Mouse (Mus musculus) gastrocnemius, postnatal 25 days (tissue): ENCODE data around the gene Agpat4. TPM values are rescaled to one million over a fixed set of nuclear protein-coding genes. Genes with fewer than 3 reads are reported as not detected.
A peak's percentile ranks its signal among the peaks of the same experiment; 100 is the strongest.

Source experiments
- DNase-seq: peaks from one replicate; pipeline ENCODE4 v3.0.0; 2022
- long read RNA-seq, 2 experiments: library from polyadenylated mRNA; stranded (forward); transcript quantifications; one replicate each; pipeline ENCODE4 v2.0.0; 2021
- total RNA-seq, 2 experiments: library from RNA; stranded (reverse); gene quantifications; 1 replicate in 1 of 2; 2 replicates in 1 of 2; pipeline ENCODE4 v1.2.3; 2021

Agpat4 gene
- 1 to 10 TPM; 2.3 to 2.7 TPM for total RNA-seq
- long read RNA-seq, experiment 1, partial matches to known transcripts = 0 of 3 reads
- long read RNA-seq, experiment 1, other reads (novel, unspliced or antisense) = 1 of 3 reads
- long read RNA-seq, experiment 2, transcript Agpat4-201 (9 exons, 1,915 nt) = major isoform, 7 of 7 reads
- long read RNA-seq, experiment 2, partial matches to known transcripts = 0 of 7 reads
- long read RNA-seq, experiment 2, other reads (novel, unspliced or antisense) = 0 of 7 reads

DNA sequence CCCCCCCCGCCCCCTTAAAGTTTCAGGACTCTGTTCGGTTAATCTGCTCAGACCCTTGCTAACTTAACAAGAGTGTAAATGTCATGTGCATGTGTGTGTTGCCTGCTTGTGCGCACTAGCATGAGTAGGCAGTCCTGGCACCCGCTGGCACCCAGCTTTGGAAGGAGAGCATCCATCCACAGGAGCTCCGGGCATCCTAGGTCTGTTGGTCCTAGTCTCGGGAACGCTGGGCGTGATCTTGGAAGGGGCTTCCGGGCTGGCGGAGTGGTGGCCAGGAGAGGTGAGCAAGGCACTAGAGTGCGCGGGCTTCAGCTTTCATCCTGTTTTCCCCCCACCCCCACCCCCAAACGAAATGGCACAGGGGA, at the start of gene Agpat4:
Gene Agpat4, plus strand, starts transcription at position 144 of the 365 bp plus-strand sequence.
- no peak for DNase-seq

GRCm38 (mm10) chr17:12076816-12077215, 41.7 kb upstream of the Agpat4 start:
- DNase-seq = no peak

DNA sequence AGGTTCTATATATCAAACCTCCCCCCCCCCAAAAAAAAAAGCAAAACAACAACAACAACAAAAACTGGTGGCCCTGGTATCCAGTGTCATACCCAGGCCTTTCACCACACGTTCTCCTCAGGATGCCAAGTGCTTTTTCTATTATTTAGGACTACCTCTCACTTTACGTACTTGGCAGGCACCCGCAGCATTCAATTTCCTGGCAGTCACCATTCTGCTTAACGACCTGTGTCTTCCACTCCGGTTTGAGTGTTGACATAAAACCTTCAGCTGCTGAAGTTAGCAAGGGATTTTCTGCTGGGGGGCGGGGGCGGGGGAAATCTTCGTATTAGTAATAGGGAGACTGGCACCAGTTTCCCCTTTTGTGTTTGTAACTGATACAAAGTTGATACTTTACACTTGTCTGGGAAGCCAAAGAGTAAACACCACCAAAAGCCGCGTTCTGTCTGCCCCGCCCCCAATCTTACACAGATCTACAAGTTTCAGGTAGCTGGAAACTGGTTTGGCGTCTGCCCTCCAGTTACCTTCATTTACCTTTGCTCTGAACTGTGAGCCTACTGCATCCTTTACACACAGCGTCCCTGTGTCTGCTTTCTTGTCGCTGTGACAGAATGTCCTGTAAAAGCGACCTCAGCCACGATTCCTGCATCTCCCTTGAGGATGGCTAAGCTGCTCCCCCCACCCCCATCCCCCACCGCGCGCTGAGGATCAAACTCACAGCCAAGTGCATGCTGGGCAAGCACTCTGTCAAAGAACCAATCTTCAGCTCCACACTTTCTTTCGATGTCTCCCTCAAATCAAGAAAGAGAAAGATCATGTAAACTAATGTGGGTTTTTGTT, 37.6 kb upstream of the Agpat4 start:
- DNase-seq = no peak

- no peak for DNase-seq
Observed at GRCm38 (mm10) chr17:12082201-12082600, 36.3 kb upstream of the Agpat4 start.

GRCm38 (mm10) chr17:12090261-12090927, 28.1 kb upstream of the Agpat4 start:
- no peak for DNase-seq

DNA sequence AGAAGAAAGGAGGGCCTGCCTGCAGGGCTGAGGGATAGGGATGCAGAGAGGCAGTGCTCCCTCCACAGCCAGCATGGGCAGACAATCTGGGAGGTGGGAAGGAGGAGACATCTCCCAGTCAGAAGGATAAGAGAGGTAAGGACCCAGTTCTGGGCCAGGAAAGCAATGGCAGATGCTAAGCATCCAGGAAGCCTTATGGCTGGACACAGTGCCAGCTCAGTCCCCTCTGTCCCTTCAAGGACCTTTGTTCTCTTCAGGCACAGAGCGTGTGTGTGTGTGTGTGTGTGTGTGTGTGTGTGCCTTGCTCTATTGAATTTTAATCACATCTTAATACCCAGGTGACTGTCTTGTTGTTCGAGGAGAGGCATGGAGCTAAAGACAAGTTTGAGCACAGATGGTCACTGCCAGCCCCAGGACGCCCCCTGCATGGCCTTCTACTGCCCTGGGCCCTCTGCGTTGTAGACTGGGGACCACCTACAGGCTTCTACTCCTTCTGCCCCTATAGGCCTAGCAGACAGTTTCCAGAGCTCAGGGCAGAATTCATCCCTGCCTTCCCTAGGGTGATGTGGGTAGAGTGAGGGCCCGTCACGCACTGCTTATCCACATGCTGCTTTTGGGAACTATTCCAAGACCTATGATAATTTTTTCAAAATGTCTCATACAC, 25.5 kb upstream of the Agpat4 start:
- no peak for DNase-seq

GRCm38 (mm10) chr17:12094016-12094415, 24.5 kb upstream of the Agpat4 start:
- DNase-seq = no peak

- peak; percentile 32 for DNase-seq
Observed at GRCm38 (mm10) chr17:12094827-12095590, 23.5 kb upstream of the Agpat4 start.

DNA sequence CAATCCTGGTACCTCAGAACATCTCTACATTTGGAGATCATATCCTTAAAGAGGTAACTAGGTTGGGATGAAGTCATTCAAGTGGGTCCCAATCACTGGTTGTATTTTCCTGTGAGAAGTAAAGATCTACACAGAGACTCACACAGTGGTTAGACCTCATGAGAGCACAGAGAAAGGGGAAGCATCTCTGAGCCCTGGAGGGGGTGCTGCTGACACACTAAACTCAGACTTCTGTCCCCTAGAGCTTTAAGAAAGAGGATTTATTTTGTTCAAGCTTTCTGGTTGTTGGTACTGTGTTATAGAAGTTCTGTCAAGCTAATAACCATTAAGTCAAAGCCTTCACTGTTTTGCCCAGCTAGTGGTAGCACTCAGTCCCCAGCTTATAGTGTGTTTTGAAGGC, 19.1 kb upstream of the Agpat4 start:
- DNase-seq = no peak

- DNase-seq = no peak
Observed at GRCm38 (mm10) chr17:12102326-12102725, 16.2 kb upstream of the Agpat4 start.

DNA sequence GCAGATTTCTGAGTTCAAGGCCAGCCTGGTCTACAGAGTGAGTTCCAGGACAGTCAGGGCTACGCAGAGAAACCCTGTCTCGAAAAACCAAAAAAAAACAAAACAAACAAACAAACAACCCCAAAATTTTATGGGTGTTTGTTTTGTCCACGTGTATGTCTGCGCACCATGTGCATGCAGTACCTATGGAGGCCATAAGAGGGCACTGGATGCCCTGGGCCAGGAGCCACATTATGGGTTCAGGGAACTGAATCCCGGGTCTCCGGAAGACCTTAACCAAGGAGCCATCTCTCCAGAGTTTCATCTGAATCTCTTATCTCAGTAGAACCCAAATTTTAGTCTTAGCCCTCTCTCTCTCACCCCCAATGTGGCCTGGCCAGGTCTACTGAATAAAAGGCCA, 14.7 kb upstream of the Agpat4 start:
- DNase-seq = no peak

DNA sequence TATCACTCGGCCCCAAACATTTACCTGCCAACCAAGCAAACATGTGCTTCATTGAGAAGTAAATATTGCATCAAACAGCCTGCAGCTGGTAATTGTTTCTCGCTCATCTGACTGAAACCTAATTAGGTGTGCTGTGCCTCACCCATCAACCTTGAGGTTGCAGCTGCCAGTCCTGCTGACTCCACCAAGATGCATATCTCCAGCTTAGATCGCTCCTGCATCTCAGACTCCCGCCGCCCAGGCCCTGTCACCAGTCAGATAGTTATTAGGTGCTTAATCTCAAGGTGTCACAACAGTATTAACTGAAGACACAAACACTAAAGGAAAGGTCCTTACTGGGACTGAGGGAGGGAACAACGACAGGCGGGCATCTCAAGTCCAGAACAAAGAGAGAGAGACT, 14.3 kb upstream of the Agpat4 start:
- no peak for DNase-seq

DNA sequence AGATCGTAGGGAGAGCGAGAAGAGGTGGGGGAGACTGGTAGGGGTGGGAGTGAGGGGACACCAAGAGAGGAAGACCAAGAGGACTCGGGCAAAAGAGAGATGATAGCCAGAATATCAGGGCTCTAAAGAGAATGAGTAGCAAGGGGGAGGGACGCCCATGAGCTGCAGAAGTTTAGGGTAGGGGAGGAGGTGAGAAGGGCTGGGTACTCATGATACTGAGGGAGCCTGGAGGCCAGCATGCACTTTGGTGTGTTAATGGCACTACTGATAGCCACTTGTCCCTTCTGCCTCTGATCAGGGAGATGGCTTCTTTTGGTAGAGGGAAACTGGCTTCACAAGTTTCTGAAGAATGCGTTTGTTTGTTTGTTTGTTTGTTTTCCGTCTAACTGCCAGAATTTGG, 13.8 kb upstream of the Agpat4 start:
- DNase-seq = no peak

DNA sequence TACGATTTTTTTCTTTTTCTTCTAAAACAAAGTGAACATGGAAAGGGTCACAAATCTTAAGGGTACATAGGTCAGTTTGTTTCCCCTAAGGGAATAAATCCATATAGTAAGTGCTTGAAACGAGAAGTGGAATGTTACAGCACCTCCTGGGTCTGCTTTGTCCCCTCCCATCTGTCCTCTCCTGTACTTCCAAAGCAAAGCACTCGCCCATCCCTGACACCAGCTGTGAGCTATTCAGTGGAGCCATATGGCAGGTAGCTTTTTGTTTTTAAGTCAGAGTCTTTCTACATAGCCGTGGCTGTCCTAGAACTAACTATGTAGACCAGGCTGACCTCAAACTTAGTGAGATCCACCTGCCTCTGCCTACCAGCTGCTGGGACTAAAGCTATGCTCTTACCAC, 12.2 kb upstream of the Agpat4 start:
- DNase-seq = no peak

DNA sequence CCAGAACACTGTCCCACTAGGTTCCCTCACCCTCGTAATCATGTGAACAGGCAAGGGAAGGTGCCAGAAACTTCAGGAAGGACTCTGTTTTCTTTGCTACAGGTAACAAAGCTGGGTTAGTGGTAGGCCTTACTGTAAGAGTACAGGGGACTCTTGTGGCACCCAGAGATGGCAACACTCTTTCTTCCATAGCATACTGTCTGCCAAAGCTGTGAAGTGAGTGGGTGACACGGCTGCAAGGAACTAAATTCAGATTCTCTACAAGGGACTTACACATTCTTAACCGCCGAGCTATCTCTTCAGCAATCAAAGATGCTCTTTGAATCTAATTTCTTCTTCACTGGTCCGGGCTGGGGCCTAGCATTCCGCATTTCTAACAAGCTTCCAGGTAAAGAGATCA, 4.9 kb upstream of the Agpat4 start:
- no peak for DNase-seq

GRCm38 (mm10) chr17:12115086-12115485, 3.4 kb upstream of the Agpat4 start:
- no peak for DNase-seq

DNA sequence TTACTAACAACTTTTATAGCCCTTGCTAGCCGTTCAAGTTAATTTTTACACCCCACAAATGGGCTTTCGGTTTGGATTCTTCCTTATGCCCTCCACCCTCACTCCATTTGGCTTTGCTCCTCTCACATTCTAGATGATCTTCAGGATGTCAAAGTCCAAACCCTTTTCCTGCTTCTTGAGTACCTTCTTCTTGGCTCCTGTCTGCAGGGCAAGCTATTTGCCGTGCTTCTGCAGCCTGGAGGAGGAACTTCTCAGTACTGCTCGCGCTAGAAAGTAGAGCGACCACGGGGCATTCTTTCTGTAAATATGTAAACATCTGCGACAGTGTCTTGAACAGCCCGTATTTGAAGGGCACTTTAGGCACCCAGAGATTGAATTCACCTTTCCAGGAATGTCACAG, 373 bp upstream of the Agpat4 start:
- DNase-seq = no peak

GRCm38 (mm10) chr17:12118926-12119641, 580 bp downstream of the Agpat4 start:
- DNase-seq = peak; percentile 80

GRCm38 (mm10) chr17:12119675-12120074, 1.2 kb downstream of the Agpat4 start:
- DNase-seq = no peak

DNA sequence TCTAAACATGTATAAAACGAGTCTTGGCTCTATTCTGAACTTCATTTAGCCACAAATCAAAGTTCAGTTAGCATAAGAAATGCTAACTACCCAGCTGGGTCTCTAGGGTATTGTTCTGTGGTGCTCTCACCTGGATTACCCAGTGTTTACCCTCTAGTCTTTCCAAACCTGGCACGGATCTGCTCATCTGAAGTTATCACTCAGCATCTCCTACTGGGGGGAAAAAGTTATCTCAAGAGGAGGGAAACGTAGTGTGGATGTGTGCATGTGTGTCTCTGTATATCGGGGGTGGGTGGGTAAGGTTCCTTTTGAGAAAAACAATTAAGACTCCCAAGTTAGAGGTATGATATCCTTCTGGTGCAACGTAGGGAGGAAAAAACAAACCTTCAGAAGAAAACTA, 1.8 kb downstream of the Agpat4 start:
- no peak for DNase-seq

DNA sequence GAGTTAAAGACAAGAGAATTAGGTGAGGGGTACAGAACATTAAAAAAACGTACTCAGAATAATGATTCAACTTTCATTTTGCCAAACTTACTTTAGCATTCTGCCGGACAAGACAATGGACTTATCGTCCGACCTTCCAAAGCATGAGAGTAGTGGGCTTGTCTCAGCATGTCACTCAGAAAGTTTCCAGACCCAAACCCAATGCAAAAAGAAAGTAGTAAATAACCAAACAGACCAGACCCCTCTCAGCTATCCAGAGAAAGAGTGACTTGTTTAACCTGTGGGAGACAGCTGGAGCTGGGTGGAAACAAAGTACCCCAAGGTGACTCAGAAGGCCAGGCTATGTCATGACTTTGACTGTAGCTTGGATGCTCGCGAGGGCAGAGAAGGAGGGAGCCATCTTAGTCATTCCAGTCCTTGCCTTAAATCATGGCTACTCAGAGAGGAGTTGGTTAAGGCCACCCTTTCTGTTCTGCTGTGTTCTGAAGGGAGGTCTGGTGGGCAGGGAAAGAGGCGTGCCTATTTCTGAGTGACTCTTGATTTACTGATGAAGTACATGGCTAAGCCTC, 2.8 kb downstream of the Agpat4 start:
- DNase-seq = no peak
